ENCODE assay signal across 8 mouse cellular contexts in the genomic region with DNA sequence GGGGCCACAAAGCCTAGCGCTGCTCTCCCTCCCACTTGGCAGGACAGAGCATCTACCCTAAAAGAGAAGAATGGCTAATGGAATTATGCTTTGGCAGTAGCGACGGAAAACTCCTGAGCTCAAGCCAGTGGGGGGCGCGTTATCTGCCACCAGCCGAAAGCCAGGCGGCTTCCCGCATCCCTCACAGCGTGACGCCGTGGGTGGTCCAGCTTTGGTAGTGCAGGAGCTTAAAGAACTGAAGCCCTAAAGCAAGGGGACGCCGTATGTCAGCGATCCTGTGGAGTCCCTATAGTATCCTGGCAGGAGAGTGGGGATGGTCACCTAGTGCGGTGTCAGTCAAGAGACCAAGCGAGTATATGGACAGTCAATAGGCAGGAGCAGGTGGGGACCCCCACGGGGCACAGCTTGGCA.
DNase-seq lines count a peak whose midpoint lies in the region; ATAC-seq lines count a peak whose summit lies in the region.

No protein-coding gene starts in this region.

- H3K4me2 ChIP-seq in hindbrain, embryonic 15.5 days = peak overlapping the region; percentile 64

- peaks cover 14% of the 10 kb centered on the region for H3K4me1 ChIP-seq in hindbrain, embryonic 15.5 days (replicated peaks)
- peaks cover 26% of the 10 kb centered on the region for H3K4me1 ChIP-seq in midbrain, embryonic 10.5 days

- H3K27me3 ChIP-seq in hindbrain, embryonic 15.5 days = 0 out of 2 replicates have a peak, but pooled peaks cover 4% of the 10 kb centered on the region
- H3K27me3 ChIP-seq in midbrain, embryonic 10.5 days (ENCODE audit: low read depth, poor library complexity, severe bottlenecking) = peaks cover 55% of the 10 kb centered on the region

- H3K9ac ChIP-seq in hindbrain, embryonic 15.5 days = peak overlapping the region; percentile 24

- H3K4me3 ChIP-seq in hindbrain, embryonic 15.5 days = peak overlapping the region; percentile 31
- peak overlapping the region; percentile 49 for H3K4me3 ChIP-seq in midbrain, embryonic 10.5 days

- H3K9me3 ChIP-seq in hindbrain, embryonic 15.5 days = no peaks in the 10 kb centered on the region
- H3K9me3 ChIP-seq in midbrain, embryonic 10.5 days (replicated peaks) = no peaks in the 10 kb centered on the region

- peak overlapping the region; percentile 49 for H3K27ac ChIP-seq in hindbrain, embryonic 15.5 days (replicated peaks)
- H3K27ac ChIP-seq in midbrain, embryonic 10.5 days (replicated peaks) = peak overlapping the region; percentile 77

- DNase-seq in kidney, adult 18-20 months = peak; percentile 21
- no peak for DNase-seq in kidney, adult 9 months
- DNase-seq in embryo, embryonic 10.5 days (ENCODE audit: low spot score) = peak; percentile 81
- DNase-seq in gastrocnemius, adult 8-10 months (ENCODE audit: low spot score in 2 of 2) = peak; percentile 9 to 24
- DNase-seq in left cerebral cortex, postnatal 36 days (ENCODE audit: low spot score in 2 of 2) = peak; percentile 60 to 73
- DNase-seq in midbrain, embryonic 10.5 days (ENCODE audit: low spot score) = peak; percentile 76
- peak; percentile 55 to 59 for DNase-seq in right cerebral cortex, postnatal 36 days (ENCODE audit: low spot score in 2 of 2)

- no peaks in the 10 kb centered on the region for H3K36me3 ChIP-seq in hindbrain, embryonic 15.5 days
- H3K36me3 ChIP-seq in midbrain, embryonic 10.5 days = 0 out of 2 replicates have a peak, but pooled peaks cover 9% of the 10 kb centered on the region

- WGBS in hindbrain, embryonic 15.5 days = 1% methylated on average over 17 of the region's 17 CpGs
- under 1% methylated on average over 17 of the region's 17 CpGs for WGBS in midbrain, embryonic 10.5 days

- intact Hi-C loops in left cerebral cortex, postnatal 36 days (cut with DNase I) = no loop called here

- peak; percentile 87 for ATAC-seq in hindbrain, embryonic 15.5 days (ENCODE audit: low FRiP score, low read depth)
